Mouse (Mus musculus): ENCODE results near the gene Vmn2r109.

- TF ChIP-seq CTCF (conservative IDR thresholded peaks at IDR 0.05; ENCODE audit: insufficient read depth, insufficient read length, low read depth, low read length) (no peak), POLR2A (IDR thresholded peaks at IDR 0.05; ENCODE audit: low read depth, low read length) (no peak)
Measured at GRCm38 (mm10) chr17:20497858-20498257, 66.7 kb downstream of the Vmn2r109 start, which contains the start of gene Vmn1r225.
